Mouse (Mus musculus) liver, adult 2 months (tissue): ENCODE measurements at regions not wholly inside any gene's neighbourhood (a gene's known extent, or its start where the extent isn't known, plus 50 kb on each side); places are given as distances from the start of the nearest gene placed in this dataset.

Experiments
- CTCF ChIP-seq: fragments of 200-500 bp; IDR thresholded peaks from 2 replicates; pipeline ENCODE4 v1.5.1; 2011; ENCODE audit warnings: low read depth, low read length, control low read depth
- POLR2A ChIP-seq: fragments of 200-500 bp; IDR thresholded peaks from 2 replicates; pipeline ENCODE4 v1.6.1; 2011; ENCODE audit warnings: low read length, control low read depth; ENCODE audit not compliant: insufficient read depth; ENCODE audit errors: extremely low read depth

DNA sequence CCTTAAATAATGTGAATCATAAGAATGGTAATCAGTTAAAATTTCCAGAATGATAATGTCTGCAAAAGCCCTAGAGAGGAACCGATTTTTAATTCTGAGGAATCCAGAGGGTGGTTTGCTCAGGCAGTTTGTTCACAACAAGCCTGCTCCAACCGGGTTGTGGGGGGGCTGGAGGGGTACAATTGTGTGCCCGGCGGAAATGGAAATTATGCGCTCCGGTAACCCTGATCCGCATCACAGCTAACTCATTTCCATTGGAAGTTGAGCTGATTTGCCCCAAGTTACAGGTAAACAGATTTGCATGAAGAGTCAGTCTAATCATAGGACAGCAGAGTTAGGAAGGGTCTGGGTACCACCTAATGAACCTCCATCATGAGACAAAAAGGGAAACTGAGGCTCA lies 369.9 kb upstream of the Jarid2 start:
- TF ChIP-seq CTCF (no peak), POLR2A (no peak)
